Mouse (Mus musculus): ENCODE results near the gene Map2k6.

Map2k6 gene

DNA sequence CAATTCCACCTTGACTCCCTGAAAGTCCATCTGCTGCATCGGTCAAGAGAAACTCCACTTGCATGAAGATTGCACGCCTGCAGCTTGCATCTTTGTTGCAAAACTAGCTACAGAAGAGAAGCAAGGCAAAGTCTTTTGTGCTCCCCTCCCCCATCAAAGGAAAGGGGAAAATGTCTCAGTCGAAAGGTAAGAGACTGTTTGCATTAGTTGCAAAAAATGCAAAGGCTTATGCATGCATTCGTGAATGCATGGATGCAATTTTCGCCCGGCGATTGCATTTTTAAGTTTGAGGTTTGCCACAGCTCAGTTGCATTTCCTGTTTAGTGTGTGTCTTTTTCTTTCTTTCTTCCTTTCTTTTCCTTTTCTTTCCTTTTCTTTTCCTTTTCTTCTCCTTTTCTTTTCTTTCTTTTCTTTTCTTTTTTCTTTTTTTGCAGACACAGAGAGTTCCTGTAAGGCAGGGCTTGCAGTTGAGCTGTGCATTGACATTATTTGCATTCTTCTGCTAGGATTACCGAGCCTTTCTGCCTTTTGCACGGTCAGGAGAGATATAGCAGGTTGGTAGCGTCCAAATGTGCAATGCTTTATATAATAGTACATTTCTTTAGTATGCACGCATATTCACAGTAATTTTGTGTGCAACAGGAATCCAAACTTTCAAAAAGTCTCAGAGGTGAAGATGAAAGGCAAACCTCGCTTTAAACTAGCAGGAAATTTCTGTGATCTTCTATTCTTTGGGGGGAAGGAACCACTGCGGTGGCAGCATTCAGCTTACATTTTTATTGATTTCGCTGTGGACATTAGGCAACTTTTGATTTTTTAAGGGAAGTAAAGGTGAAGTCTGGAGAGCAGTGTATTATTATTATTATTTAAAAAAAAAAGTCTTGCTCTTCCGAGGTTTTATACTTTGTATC is 573 bp downstream of the Map2k6 start:
- in situ Hi-C loops (cut with MboI; ENCODE audit: low pct_unique_long_range_greater_than_20kb in 1 of 2, low sequenced_read_pairs in 2 of 2, unreplicated experiment in 1 of 2) = no loop called here

DNA sequence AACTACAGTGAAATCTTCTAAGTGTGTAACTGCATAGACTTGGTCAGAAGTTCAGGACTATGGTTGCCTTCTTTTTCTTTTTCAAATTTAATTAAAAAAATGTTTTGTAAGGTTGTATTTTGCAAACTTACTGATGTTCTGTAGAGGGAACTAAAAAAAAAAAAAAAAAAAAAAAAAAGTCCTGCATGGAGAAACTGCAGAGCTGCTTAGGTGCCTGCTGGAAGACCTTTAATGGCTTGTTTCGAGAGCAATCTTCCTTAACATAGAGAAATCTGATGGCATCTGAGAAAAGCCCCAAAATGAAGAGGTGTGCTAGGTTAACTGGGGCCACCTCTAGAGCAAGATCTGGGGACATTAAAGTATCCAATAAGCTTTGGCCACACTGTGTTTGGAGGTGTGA is 1.4 kb downstream of the Map2k6 start:
- in situ Hi-C loops (cut with MboI; ENCODE audit: low pct_unique_long_range_greater_than_20kb in 1 of 2, low sequenced_read_pairs in 2 of 2, unreplicated experiment in 1 of 2) = no loop called here

DNA sequence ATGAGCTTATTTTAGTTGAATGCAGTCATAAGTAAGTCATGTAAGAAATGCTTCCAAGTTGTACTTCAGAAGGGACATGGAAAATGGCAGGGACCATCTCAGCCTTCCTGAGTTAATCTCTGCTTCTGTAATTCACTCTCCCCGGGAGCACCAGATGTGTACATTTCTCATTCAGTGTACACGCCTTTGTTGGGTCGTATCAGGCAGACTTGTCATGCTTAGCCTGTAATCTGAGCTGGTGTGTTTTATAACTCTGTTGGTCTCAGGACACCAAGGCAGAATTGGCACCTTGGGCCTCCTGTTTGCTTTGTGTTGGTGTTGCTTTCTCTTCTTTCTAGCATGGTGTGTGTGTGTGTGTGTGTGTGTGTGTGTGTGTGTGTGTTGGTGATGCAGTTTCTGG is 3.7 kb downstream of the Map2k6 start:
- in situ Hi-C loops (cut with MboI; ENCODE audit: low pct_unique_long_range_greater_than_20kb in 1 of 2, low sequenced_read_pairs in 2 of 2, unreplicated experiment in 1 of 2) = no loop called here

DNA sequence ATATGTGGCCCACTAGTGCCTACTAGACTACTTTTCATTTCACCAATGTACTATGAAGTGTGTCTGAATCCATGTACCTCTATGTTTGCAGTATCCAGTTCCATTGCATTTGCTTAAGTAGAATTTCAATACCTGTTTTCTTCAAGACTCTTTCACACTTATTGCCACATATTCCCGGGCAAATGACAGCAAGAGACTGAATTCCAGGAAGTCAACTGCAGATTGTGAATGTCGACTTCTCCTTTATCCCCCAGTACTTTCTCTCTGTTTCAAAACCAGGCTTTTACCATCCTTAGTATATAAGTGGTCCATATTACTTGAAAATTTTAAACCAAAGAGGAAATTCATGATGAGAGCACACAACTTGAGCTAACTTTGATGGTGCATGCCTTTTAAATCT is 4.7 kb downstream of the Map2k6 start:
- in situ Hi-C loops (cut with MboI; ENCODE audit: low pct_unique_long_range_greater_than_20kb in 1 of 2, low sequenced_read_pairs in 2 of 2, unreplicated experiment in 1 of 2) = no loop called here

DNA sequence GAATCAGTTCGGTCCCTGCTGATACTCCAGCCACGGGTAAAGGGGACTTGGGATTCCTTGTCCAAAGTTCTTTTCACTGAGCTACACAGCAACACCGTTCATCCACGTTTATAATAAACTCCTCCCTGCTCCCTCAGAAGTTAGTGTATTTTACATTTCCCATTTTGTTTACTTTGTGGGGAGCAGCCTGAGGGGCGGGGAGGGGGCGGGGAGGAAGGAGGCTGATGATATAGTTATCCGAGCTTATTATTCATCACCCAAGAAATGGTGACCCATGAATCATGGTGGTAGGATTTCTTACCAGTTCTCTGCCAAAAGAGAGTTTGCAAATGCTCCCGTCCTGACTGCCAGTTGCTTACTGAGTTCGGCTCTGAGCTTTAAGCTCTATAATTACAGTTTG is 6.7 kb downstream of the Map2k6 start:
- in situ Hi-C loops (cut with MboI; ENCODE audit: low pct_unique_long_range_greater_than_20kb in 1 of 2, low sequenced_read_pairs in 2 of 2, unreplicated experiment in 1 of 2) = no loop called here

DNA sequence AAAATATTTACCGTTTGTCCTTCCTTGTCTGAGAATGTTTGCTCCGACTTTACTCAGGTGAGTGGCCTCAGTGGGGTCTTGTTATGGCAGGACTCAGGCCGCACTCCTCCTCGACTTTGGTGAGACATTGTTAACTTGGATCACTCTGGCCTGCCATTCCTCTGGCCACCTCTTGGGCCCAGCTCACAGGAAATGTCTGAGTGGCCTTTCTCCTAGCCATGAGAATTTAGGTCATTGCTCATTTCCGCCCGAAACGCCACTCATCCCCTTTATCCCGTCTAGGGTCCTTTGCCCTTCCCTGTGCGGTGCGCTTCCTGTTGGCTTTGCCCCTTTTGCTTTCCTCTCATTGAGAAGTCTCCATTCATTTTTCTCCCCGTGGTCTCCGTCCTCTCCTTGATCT is 10.2 kb downstream of the Map2k6 start:
- in situ Hi-C loops (cut with MboI; ENCODE audit: low pct_unique_long_range_greater_than_20kb in 1 of 2, low sequenced_read_pairs in 2 of 2, unreplicated experiment in 1 of 2) = no loop called here

DNA sequence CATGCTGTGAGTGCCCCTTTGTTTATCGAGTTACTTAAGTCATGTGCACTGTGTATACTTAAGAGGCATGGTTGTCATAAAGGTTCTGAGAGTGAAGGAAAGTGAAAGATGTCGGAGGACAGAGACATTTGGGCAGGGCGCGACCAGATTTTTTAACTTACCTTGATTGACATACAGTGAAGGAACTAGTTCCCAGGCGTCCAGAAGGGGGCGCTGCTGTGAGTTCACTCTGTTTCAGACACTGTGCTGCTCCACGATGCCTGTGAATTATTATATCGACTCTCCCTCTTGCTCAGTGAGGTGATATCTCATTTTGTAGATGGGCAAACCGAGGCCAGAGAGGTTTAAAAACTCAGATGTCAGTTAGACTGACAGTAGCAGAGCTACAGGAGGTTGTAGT is 10.9 kb downstream of the Map2k6 start:
- in situ Hi-C loops (cut with MboI; ENCODE audit: low pct_unique_long_range_greater_than_20kb in 1 of 2, low sequenced_read_pairs in 2 of 2, unreplicated experiment in 1 of 2) = no loop called here

DNA sequence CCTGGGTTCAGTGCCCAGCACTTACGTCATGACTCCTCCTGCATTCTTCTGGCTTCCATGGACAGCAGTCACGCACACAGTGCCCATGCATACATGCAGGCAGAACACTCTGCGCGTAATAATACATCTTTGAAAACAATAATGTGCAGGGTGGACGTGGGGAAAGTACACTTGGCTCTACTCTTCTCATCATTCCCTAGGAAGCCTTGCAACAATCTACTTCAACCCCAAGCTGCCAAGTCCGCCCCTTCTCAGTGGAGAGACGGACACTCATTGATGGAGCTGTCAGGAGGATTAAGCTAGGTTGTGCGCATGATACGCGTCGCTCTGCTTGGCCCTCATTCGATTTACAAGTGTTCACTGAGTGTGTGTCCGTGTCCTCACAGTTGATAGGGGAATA is 12.7 kb downstream of the Map2k6 start:
- in situ Hi-C loops (cut with MboI; ENCODE audit: low pct_unique_long_range_greater_than_20kb in 1 of 2, low sequenced_read_pairs in 2 of 2, unreplicated experiment in 1 of 2) = no loop called here

DNA sequence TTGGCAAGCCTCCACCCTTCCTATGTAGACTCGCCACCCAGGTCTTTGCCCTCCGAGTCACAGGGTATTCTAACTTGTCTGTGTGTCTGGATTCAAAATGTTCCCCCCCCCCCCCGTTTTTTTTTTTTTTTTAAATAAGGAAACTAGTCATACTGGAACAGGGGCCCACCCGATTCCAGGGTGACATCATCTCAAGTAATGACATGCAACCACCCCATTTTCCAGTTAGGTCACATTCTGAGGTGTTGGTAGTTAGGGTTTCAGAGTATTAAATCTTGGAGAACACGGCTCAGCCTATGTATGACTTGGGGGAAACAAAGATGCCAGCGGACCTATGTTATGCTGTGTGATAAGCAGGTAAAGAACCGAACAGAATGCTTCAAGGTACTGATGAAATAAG is 15.3 kb downstream of the Map2k6 start:
- in situ Hi-C loops (cut with MboI; ENCODE audit: low pct_unique_long_range_greater_than_20kb in 1 of 2, low sequenced_read_pairs in 2 of 2, unreplicated experiment in 1 of 2) = no loop called here

DNA sequence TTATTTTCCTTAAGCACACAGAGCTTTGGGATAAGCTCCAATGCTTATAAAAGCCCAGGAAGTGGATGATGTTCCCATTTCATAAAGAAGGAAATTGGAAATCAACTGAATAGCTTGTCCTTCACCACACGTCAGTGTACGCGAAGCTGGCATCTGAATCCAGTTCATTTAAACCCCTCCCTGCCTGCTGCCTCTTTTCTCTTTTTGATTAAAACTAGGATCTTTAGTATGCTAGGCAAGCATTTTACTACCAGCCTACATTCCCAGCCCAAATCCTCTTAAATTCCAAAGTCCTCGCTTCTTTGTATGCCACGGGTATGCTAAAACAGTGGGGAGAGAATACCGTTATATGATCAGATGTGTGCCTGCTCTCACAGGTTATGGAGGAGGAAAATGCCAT is 17.8 kb downstream of the Map2k6 start:
- in situ Hi-C loops (cut with MboI; ENCODE audit: low pct_unique_long_range_greater_than_20kb in 1 of 2, low sequenced_read_pairs in 2 of 2, unreplicated experiment in 1 of 2) = no loop called here

DNA sequence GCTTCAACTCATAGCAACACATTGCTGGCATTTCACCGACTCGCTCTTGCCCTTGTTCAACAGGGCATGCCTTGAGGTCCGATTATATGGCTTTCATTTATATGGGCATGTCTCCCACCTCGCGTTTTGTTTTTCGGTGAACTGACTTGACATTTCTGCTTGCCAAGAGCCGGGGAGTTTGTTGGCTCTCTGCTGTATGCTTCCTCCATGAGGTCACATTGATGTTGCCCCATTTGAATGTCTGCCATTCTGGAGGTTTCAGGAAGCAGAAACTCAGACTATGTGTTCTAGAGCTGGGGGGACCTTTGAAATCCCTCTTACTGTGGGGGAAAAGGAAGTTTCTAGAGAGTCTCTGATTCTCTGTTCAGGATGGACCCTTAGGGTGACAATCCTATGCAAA is 21.5 kb downstream of the Map2k6 start:
- in situ Hi-C loops (cut with MboI; ENCODE audit: low pct_unique_long_range_greater_than_20kb in 1 of 2, low sequenced_read_pairs in 2 of 2, unreplicated experiment in 1 of 2) = no loop called here

DNA sequence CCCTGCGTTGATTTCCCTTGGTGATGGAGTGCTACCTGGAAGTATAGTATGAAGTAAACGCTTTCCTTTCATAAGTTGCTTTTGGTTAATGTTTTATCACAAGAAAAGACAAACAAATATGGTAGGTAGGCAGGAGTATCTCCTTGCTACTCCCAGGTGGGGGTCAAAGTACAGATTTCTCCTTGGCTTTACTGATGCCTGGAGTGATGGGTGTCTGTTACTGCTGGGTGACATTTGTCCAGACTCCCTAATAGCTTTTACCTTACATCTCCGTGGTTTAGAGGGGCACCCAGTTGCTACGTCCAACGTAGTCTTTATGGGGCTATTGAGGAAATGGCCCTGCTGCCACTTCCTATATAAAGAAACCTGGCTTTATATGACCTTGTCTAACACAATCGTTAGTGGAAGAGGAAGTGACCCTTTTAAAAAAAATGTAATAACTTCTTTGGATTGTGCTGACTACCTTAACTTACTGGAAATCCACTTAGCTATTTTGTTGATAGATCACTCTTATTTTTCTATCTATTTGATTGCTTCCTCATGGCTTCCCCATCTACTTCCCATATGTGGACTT is 27.7 kb downstream of the Map2k6 start:
- in situ Hi-C loops (cut with MboI; ENCODE audit: low pct_unique_long_range_greater_than_20kb in 1 of 2, low sequenced_read_pairs in 2 of 2, unreplicated experiment in 1 of 2) = no loop called here

DNA sequence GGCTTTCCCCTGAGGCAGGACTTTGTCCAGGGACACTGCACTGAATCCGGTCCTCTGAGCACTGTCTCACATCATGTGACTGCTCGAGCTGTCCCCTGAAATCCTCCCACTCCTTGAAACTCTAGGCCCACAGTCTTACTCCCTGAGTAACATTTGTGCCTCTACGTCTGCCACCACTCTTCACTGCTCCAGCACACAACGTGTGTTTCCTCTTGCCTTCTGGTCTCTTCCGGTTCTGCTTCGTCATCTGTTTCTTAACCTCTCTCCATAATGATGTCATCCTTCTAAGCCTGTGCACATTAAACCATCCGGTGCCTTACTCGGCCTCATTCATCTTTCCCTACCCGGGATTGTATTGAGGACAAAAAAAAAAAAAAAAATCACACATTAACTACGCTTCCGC is 28.2 kb downstream of the Map2k6 start:
- in situ Hi-C loops (cut with MboI; ENCODE audit: low pct_unique_long_range_greater_than_20kb in 1 of 2, low sequenced_read_pairs in 2 of 2, unreplicated experiment in 1 of 2) = no loop called here

DNA sequence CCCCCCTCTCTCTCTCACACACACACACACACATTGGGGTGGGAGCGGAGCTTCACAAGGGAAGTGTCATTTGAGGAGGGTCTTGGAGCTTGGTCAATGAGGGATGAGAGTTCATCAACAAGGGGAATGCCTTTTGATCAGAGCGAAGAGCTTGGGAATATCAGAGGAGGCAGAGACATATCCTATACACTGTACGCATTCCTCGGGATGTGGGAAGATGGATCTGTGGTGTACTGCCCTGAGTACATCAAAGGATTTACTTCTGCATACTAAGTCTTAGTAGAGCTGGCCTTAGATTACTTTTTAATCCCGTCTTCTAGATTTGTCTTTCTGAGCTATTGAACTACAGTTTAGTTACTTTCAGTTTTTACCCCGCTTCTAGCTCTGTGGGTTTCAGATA is 30.1 kb downstream of the Map2k6 start:
- in situ Hi-C loops (cut with MboI; ENCODE audit: low pct_unique_long_range_greater_than_20kb in 1 of 2, low sequenced_read_pairs in 2 of 2, unreplicated experiment in 1 of 2) = no loop called here

DNA sequence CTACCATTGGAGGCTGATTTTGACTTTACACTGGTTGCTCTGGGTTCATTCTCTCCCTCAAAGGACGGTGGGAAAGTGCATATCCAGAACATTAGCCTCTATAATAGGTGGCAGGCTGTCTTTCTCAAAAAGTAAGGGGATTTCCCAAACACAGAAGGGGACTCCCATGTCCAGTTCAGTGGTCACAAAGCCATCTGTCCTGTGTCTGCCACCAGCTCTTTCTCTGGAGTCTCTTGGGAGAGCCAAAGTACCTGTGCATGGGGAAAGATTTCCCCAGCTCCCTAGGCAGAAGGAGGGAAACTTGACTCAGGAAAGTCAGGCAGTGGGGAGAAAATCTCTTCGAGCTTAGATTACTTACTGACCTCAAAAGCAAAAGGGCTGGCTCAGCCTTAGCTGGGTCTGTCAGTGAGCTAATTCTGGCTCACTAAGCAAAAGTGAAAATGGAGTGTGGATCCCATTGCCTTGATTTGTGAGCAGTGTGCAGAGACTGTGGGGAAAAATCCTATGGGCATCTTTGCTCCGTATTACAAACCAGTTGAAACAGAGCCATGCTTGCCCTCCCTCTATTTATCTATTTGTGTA is 31.0 kb downstream of the Map2k6 start:
- in situ Hi-C loops (cut with MboI; ENCODE audit: low pct_unique_long_range_greater_than_20kb in 1 of 2, low sequenced_read_pairs in 2 of 2, unreplicated experiment in 1 of 2) = no loop called here

DNA sequence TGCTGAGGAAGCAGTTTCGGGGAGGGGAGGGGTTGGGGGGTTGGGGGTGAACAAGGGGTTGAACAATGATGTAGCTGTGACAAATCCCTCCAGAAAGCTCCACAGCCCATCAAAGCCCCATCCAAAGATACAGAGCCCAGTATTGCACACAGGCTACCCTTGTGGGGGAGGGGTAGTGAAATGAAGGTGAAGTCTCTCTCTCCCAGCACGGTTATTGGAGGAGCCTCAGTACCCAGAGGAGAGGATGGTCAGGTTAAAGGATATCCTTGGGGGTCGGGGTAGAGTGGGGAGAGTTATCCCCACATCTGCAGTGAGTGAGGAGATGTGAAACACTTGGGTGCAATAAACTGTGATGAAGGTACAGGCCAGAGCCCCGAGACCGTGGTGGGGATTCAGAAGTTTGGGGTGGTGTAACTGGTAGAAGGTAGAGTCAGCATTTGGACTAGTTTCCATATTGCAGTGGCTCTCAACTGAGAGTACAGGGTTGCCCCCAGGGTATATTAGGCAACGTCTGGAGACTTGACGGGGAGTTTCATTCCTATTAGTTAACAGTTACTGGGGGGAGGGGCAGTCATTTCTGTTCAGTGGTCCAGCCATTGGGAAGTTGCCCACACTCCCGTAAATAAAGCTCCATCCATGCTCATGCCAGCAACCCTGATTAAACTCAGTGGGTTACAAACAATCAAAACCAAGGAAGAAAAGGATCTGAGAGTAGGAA is 37.1 kb downstream of the Map2k6 start:
- in situ Hi-C loops (cut with MboI; ENCODE audit: low pct_unique_long_range_greater_than_20kb in 1 of 2, low sequenced_read_pairs in 2 of 2, unreplicated experiment in 1 of 2) = no loop called here

DNA sequence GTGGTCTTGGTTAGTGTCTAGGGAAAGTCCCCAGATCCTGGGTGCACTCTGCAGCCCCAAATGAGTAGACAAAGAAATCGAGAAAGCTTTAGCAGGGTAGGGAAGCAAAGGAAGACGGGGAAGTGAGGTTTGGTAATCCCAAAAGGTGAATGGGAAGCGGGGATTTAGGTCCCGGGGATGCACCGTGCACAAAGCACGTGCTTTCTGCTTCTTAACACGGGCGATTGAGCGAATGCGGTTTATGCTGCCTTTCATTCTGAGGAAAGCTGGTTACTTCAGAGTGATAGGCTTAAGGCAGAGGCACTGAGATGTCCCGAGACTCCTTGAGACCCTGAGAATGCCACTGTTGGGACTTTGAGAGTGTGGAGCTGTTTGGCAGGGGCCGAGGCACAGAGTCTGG is 38.1 kb downstream of the Map2k6 start:
- in situ Hi-C loops (cut with MboI; ENCODE audit: low pct_unique_long_range_greater_than_20kb in 1 of 2, low sequenced_read_pairs in 2 of 2, unreplicated experiment in 1 of 2) = no loop called here

DNA sequence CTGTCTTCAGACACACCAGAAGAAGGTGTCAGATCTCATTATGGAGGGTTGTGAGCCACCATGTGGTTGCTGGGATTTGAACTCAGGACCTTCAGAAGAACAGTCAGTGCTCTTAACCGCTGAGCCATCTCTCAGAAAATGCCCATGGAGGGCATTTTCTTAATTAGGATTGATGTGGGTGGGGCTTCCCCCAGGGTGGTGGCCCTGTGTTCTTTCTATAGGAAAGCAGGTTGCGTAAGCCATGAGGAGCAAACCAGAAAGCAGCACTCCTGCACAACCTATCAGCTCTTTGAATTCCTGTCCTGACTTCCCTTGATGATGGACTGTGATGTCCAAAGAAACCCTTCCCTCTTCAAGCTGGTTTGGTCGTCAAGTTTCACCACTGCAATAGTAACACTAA is 39.2 kb downstream of the Map2k6 start:
- in situ Hi-C loops (cut with MboI; ENCODE audit: low pct_unique_long_range_greater_than_20kb in 1 of 2, low sequenced_read_pairs in 2 of 2, unreplicated experiment in 1 of 2) = no loop called here

DNA sequence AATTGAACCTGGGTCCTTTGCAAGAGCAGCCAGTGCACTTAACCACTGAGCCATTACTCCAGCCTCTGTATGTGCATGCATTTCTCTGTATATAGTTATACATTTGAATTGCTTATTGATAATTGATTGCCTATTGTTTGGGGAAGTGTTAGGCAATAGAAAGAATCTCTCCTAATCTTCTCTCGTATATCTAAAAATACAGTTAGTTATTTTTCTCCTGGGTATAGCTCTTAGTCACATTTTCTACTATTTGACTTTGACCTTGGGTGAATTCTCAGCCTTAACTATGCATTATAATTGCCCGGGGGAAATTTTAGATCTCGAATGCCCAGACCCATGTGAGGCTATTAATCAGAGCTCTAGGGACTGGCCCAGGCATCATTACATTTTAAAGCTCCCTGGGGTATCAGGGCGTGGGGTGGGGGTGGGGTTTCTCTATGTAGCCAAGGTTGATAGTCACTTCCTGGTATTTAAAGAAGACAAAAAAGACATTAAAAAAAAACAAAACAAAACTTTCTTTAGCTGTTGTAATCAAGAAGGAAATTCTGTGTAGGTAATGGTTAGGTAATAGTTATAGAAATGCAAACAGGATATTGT is 39.9 kb downstream of the Map2k6 start:
- in situ Hi-C loops (cut with MboI; ENCODE audit: low pct_unique_long_range_greater_than_20kb in 1 of 2, low sequenced_read_pairs in 2 of 2, unreplicated experiment in 1 of 2) = no loop called here

Measured in mouse embryonic stem cell (cell line).